Mouse (Mus musculus) frontal cortex, postnatal 36 days (tissue): ENCODE data around the gene Pfdn2.

ENCODE experiments used
- DNase-seq, 2 experiments: peaks; one replicate each; pipeline ENCODE4 v3.0.0; 2022; ENCODE audit warnings: low spot score in 2 of 2

Pfdn2 gene

GRCm38 (mm10) chr1:171407263-171407662 is 61.8 kb downstream of the Pfdn2 start:
- DNase-seq: no peak
